Mouse (Mus musculus): Measurements from ENCODE around the gene Fam221b.

The Fam221b gene

DNA sequence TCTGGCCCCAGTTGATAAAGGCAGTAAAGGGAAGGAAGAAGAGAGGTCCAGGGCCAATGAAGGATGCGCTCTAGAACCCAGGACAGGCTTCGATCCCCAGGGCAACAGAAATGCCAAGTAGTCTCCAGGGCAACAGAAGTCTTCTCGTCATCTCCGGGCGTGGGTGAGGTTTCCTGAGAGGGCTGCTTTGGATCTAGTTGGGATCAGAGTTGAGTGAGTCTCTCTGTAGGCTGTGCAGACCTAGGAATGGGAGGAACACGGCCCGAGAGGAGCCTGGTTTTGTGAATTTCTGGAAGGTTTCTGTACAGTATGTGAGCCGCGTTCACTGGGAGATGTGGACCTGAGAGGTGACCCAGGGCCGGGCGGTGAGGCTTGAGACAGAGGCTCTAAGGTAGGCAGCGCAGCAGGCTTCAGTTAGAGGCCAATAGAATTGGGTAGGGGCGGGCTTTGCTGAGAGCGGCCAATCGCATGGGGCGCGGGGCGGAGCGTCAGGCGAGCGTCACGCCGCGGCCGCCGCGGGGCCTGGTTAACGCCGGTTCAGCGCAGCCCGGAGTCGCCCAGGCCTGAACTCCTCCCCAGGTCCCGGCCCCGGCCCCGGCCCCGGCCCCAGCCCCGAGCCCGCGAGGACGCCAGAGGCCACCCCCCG lies at the start of gene Fam221b, which contains the start of gene Tmem8b:
Fam221b (minus strand) TSS at position 364 of the 646 bp plus-strand sequence.
Tmem8b (plus strand) TSS at position 190 of the 646 bp plus-strand sequence.
- peak; percentile 94 for DNase-seq (ENCODE audit: low spot score)

DNA sequence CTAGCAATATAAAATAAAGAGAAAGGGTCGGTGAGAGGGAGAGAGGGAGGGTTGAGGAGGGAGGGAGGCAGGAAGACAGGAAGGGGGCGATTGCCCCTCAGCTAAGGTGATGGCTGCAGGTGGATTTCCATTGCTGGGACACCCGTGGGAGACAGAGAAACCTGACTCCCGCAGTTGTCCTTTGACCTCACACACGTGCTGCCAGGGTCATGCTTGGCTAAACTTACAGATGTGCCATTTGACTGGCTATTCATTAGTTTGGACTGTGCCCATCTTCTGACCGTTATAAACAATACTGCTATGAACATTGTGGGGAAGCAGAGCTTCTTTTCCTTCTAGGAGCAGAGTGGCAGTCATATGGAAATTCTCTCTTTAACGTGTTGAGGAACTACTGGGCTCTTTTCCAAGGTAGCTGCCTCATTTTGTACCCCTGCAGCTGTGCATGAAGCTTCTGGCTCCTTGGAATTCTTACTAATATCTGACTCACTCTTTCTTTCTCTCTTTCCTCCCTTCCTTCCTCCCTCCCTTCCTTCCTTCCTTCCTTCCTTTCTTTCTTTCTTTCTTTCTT lies 44.8 kb upstream of the Fam221b start:
- no peak for DNase-seq (ENCODE audit: low spot score)

DNA sequence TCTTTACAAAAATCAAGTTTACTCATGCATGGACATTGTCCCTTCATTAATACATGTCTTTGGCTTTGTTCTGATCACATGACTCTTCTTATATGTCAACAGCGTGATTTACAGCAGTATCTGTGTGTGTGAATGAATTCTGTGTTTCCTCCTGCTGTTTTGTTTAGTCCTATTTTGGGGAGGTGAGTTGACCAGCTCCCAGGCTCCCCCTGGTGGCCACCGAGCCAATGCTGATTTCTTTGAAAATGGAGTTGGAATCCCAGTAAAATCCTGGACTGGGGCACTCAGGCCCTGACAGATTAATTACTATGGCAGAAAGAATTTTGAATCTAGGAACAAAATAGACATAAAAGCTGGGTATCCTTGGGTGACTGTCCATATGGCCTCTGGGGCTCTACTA lies 42.9 kb upstream of the Fam221b start:
- peak; percentile 76 for DNase-seq (ENCODE audit: low spot score)

GRCm38 (mm10) chr4:43709869-43710268 lies 40.9 kb upstream of the Fam221b start, which contains the start of gene Olfr71:
Olfr71 (minus strand) TSS chr4:43710255.
- DNase-seq (ENCODE audit: low spot score) = no peak

- no peak for DNase-seq (ENCODE audit: low spot score)
Measured at GRCm38 (mm10) chr4:43705991-43706390, 37.0 kb upstream of the Fam221b start.

- DNase-seq (ENCODE audit: low spot score) = no peak
Measured at GRCm38 (mm10) chr4:43703851-43704250, 34.9 kb upstream of the Fam221b start.

DNA sequence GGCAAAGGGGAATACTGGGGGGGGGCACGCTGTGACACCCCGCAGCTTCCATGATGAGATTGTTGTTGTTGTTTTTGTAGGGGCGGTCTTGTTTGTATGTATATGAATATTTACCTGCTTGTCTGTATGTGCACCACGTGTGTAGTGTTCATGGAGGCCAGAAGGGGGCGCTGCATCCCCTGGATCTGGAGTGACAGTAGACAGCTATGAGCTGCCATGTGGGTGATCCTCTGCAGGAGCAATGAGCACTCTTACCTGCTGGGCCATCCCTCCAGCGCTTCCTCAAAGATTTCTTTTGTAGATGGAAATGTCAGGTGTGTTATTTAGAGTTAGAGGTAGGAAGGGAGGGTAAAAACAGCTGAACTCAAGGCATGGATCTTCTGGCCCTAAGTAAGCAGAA lies 34.5 kb upstream of the Fam221b start:
- no peak for DNase-seq (ENCODE audit: low spot score)

DNA sequence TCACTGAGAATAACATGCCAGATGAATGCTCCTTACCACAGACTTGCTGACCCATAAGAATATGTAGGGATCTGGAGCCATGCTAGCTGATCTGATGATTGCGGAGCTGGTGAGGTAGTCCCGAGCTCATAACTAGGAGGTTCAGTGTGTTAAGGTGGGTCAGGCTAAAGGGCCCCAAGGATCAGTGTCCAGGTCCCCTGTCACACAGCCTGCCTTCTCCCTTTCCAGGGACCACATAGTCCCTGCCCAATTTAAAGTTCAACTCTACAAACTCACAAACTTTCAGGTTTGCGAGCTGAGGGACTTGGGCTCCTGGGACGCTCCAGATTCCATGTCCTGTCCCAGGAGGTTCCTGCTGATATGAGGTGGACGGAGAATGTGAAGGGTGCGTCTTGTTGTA lies 31.8 kb upstream of the Fam221b start, which contains the start of gene Olfr70:
Olfr70 (minus strand) TSS at position 101 of the 400 bp plus-strand sequence.
- DNase-seq (ENCODE audit: low spot score) = no peak

- no peak for DNase-seq (ENCODE audit: low spot score)
Measured at GRCm38 (mm10) chr4:43696561-43696960, 27.6 kb upstream of the Fam221b start.

DNA sequence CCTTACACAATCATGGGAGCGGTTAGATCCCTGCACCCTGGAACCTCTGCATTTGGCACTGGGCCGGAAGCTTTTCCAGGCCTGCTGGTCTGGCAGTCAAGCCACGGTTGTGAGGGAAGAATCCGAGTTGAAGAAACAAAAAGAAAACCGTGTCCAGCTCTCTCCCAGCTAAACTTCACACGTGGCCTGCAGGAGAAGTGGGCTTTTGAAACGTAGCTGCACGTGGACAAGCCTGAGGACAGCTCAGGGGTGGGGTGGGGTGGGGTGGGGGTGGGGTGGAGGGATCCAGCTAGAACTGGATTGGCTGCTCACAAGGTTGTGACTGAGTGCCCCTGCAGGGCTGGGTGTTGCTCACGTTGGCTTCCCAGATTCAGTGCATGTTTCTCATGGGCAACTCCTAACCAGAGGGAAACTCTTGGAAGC lies 26.3 kb upstream of the Fam221b start:
- no peak for DNase-seq (ENCODE audit: low spot score)

GRCm38 (mm10) chr4:43694439-43695248 lies 25.7 kb upstream of the Fam221b start:
- no peak for DNase-seq (ENCODE audit: low spot score)

DNA sequence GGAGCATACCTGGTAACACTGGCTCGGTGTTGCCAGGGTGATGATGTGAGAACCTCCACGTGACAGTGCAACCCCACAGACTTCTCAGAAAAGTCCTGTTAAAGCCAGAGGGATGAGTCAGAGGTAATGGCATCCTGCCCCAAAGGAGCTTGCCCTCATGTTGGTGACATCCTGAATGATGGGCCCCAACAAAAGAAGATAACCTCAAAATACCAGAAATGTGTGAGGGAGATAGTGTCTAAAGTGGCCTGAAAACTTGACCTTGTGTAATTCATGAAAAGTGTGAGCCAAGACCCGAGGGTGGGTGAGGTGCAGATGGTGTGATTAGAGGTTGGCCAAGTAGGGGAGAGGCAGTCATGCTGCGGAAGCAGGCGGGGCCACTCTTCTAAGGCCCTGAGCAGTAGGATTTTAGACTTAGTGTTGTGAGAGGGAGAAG lies 24.9 kb upstream of the Fam221b start:
- no peak for DNase-seq (ENCODE audit: low spot score)

GRCm38 (mm10) chr4:43691026-43691425 lies 22.1 kb upstream of the Fam221b start:
- no peak for DNase-seq (ENCODE audit: low spot score)

DNA sequence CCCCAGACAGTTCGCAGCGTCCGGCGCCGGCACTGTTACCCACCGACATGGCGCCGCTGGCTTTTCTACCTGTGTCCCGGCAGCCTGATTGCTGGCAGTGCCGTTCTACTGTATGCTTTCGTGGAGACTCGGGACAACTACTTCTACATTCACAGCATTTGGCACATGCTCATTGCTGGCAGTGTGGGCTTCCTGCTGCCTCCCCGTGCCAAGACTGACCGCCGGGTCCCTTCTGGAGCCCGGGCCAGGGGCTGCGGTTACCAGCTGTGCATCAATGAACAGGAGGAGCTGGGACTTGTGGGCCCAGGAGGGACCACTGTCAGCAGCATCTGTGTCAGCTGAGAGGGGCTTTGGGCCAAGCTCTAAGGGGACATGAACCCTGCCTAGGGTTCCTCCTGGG lies 21.1 kb upstream of the Fam221b start:
- no peak for DNase-seq (ENCODE audit: low spot score)

- no peak for DNase-seq (ENCODE audit: low spot score)
Measured at GRCm38 (mm10) chr4:43679416-43680043, 10.6 kb upstream of the Fam221b start.

DNA sequence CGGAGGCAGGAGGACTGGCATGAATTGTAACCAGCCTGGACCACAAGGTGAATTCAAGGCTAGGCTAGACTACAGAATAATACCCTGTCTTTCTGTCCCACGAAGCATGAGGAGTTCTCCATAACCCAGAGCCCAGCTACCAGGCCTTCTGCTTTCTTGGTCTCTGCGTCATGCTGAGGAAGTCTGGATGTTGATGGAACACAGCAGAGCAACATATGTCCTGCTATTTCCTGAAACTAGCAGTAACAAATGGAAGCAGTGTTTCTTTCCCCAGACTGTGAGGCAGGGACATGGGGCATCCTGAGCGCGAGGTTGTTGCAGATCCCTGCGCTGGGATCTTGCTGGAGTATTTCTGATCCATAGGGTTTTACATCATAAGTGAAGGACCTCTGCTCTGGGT lies 9.6 kb upstream of the Fam221b start:
- no peak for DNase-seq (ENCODE audit: low spot score)

- no peak for DNase-seq (ENCODE audit: low spot score)
Measured at GRCm38 (mm10) chr4:43675608-43676007, 6.7 kb upstream of the Fam221b start.

- no peak for DNase-seq (ENCODE audit: low spot score)
Measured at GRCm38 (mm10) chr4:43674974-43675373, 6.0 kb upstream of the Fam221b start.

DNA sequence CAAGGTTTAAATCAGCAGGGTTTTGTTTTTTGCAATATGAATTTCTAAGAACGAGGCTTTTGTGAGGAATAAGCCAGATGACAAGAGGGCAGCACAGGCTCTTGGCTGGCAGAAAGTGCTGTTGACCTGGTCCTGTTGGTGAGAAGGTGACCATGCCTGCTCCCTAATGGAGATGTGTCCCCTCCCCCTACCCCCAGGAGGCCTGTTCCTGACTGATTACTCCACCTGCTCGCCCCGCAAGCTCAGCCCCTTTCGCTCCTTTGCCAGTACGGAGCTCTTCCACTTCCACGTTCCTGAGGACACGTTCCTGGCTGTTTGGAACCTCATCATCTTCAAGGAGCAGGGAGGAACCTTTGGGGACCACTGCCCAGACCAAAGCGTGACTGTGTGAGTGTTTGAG lies 4.8 kb upstream of the Fam221b start:
- no peak for DNase-seq (ENCODE audit: low spot score)

GRCm38 (mm10) chr4:43672070-43672469 lies 3.1 kb upstream of the Fam221b start:
- peak; percentile 90 for DNase-seq (ENCODE audit: low spot score)

DNA sequence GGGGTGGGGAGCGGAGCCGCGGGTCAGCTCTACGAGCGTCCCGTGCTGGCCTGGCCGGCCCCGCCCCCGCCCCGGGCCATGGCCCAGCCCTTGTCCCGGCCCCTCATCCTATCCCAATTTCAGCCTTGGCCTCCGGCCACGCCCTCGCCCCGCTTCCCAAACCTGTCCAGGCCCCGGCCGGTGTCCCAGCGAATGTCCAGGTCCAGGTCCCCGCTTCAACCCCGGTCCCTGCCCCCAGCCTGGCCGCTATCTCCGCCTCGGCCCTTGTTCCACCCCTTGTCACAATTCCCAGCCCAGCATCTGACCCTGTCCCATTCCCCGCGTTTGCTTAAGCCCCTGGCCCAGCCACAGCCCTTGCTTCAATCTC lies 466 bp upstream of the Fam221b start:
- peak; percentile 69 for DNase-seq (ENCODE audit: low spot score)

DNA sequence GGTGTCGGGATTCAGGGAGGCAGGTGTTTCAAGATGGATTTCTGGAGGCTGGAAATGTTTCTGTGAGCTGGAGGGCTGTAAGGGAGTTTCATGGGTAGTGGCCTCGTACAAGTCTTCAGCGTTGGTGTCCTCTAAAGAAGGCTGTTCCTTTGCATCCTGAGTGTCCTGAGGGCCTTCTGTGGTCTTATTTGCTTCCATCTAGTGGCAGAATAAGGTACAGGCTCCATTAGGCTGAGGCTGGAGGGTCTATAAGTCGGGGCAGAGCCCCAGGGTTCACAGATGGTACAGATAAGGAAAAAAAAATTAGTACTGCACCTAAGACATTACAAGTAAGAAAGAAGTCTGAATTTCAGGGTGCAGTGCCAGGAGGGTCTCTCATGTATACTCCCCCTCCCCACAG lies 2.5 kb downstream of the Fam221b start:
- DNase-seq (ENCODE audit: low spot score) = peak; percentile 55
